Mouse (Mus musculus) forebrain, embryonic 11.5 days (tissue): ENCODE results near the gene Slc2a9. TPM values are rescaled to one million over a fixed set of nuclear protein-coding genes. Genes with fewer than 3 reads are reported as not detected.

ENCODE experiments used
- ATAC-seq: fragments of 200-750 bp; cut with Nextera tagmentation; replicated peaks from 2 replicates; pipeline ENCODE4 v1.8.0; 2017; ENCODE audit warnings: moderate TSS enrichment; ENCODE audit not compliant: low FRiP score
- DNase-seq: peaks from one replicate; pipeline ENCODE4 v3.0.0-alpha.2; 2017; ENCODE audit warnings: low spot score
- H3K27ac ChIP-seq: fragments of 300-500 bp; sonication (generic); 2 replicates; pipeline ENCODE4 v1.5.1; 2014; ENCODE audit warnings: low read depth, low read length
- H3K27me3 ChIP-seq: fragments of 300-500 bp; sonication (generic); 2 replicates; pipeline ENCODE4 v1.6.1; 2014; ENCODE audit warnings: mild to moderate bottlenecking, low read length, mixed read lengths; ENCODE audit not compliant: control insufficient read depth, insufficient read depth
- H3K36me3 ChIP-seq: fragments of 300-500 bp; sonication (generic); 2 replicates; pipeline ENCODE4 v1.6.1; 2014; ENCODE audit warnings: mild to moderate bottlenecking, low read length, moderate library complexity, mixed read lengths; ENCODE audit not compliant: control insufficient read depth, insufficient read depth
- H3K4me1 ChIP-seq: fragments of 300-500 bp; sonication (generic); replicated peaks from 2 replicates; pipeline ENCODE4 v1.6.1; 2014; ENCODE audit warnings: low read length, mixed read lengths; ENCODE audit not compliant: control insufficient read depth, insufficient read depth
- H3K4me2 ChIP-seq: fragments of 300-500 bp; sonication (generic); 2 replicates; pipeline ENCODE4 v1.6.1; 2014; ENCODE audit warnings: low read depth, mild to moderate bottlenecking, low read length, moderate library complexity, mixed read lengths; ENCODE audit not compliant: severe bottlenecking
- H3K4me3 ChIP-seq: fragments of 300-500 bp; sonication (generic); 2 replicates; pipeline ENCODE4 v1.5.1; 2014; ENCODE audit warnings: low read depth, low read length
- H3K9ac ChIP-seq: fragments of 300-500 bp; sonication (generic); 2 replicates; pipeline ENCODE4 v1.6.1; 2014; ENCODE audit warnings: low read length
- H3K9me3 ChIP-seq: fragments of 300-500 bp; sonication (generic); 2 replicates; pipeline ENCODE4 v1.6.1; 2016; ENCODE audit warnings: low read length, mixed read lengths; ENCODE audit not compliant: control insufficient read depth
- WGBS: fragments of 180-500 bp; shearing (Covaris S2); extraction: QIAGEN DNeasy Blood & Tissue Kit; methylation state at CpG from one replicate; pipeline ENCODE4 v1.1.7; 2014; 5-methylcytosine and 5-hydroxymethylcytosine counted together
- polyA plus RNA-seq: library from polyadenylated mRNA; unstranded; fragments of >200 nt; fragmentation: Nextera tagmentation; extraction: Ambion mirVana; gene quantifications from 2 replicates; pipeline ENCODE4 v1.2.1, GENCODE M21; 2014

Slc2a9 gene
- polyA plus RNA-seq, 1 experiment from 2014 or later = 0.37 TPM

DNA sequence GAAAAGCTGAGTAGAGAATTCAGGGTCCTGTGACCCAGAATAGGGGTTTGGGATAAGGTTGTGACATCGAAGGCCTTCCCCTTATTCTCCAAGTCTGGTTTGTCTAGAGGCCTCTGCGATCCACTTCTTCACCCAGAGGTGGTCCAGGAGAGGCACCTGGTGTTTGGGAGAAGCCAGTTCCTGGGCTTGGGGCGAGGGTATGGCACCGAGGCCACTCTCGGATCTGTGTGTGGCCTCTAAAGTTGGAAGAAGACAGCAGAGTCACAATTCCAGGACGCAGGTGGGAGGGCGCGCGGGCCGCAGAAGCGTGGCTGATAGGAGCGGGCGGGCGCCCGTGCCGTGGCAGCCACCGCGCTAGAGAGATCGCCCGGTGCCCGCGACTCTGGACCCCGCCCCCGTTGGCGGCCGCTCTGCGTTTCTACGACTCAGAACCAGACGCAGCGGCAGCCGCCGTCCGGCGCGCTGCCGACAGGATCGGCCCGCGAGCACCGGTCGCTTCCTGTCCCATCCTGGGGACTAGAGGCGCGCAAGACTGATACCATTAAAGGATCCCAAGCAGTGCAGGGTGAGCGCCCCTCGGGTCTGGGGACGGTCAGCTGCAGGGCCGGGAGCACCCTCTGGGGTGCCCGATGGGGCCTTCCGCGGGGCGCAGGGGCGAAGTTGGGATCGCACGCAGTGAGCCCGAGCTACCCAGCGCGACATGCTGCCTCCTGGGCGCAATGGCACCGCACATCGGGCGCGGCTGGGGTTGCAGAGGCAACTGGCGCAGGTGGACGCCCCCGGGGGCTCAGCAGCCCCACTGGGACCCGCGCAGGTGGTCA is 183.8 kb downstream of the Slc2a9 start, which contains the start of gene Drd5:
Gene Drd5 (plus strand): TSS at position 402 of the 821 bp plus-strand sequence.
- peak within 1 kb of the TSS; percentile 37; the same call in 1 of the 2 replicates for H3K9ac ChIP-seq
- peaks cover 31% of the 10 kb centered on the region for H3K27me3 ChIP-seq
- H3K4me1 ChIP-seq = no peaks in the 10 kb centered on the region
- H3K9me3 ChIP-seq = no peaks in the 10 kb centered on the region
- ATAC-seq (peak; percentile 51; the same call in 1 of the 2 replicates), DNase-seq (peak; percentile 60)
- H3K4me3 ChIP-seq = peak within 1 kb of the TSS; percentile 35
- H3K27ac ChIP-seq = no peak within 1 kb of the TSS
- H3K4me2 ChIP-seq = peak within 1 kb of the TSS; percentile 77
- no peaks in the 10 kb centered on the region for H3K36me3 ChIP-seq
- 3% methylated on average over 66 of the region's 67 CpGs for WGBS

DNA sequence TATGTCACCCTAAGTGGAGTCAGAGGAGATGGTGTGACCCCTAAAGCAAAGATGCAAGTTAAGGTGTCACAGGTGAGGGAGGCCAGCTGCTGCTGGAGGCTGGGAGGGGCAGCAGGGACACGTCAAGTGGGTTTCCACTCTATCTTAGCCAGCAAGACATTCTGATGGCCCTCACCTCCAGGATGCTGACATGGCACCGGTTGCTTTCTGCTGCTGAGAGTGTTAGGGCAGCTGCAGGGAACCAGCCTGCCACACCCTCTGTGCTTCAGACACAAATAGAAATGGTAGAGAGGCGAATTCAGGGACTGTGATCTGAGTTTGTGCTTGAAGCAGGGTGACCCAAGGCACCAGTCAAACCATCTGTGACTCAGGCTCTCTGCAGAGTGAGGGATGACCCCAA is 193.1 kb downstream of the Slc2a9 start:
- H3K9ac ChIP-seq = no peak overlapping the region
- no peaks in the 10 kb centered on the region for H3K36me3 ChIP-seq
- no peaks in the 10 kb centered on the region for H3K9me3 ChIP-seq
- no peak overlapping the region for H3K4me2 ChIP-seq
- H3K27ac ChIP-seq = no peak overlapping the region
- H3K4me3 ChIP-seq = no peak overlapping the region
- peaks cover 4% of the 10 kb centered on the region; the same call in 1 of the 2 replicates for H3K27me3 ChIP-seq
- WGBS = 64% methylated on average over 3 of the region's 3 CpGs
- H3K4me1 ChIP-seq = no peaks in the 10 kb centered on the region
- no peak for DNase-seq
- no peak for ATAC-seq

DNA sequence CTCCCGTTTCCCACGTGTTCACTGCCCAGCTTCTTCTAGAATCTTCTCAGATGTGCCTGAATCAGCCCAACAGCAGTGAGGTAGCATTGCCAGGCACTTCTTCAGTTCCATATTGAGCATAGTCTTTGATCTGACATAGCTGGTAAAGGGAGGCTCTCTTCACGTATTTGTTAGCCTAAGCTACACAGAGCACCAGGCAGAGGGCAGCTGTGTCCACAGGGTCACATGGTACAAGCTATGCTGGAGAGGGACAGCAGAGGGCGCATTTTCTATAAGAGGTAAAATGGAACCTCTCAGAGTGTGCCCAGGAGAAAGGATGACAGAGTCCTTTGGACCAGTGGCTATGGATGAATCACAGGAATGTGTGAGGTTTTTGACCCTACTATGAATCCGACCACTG is 194.1 kb downstream of the Slc2a9 start:
- no peaks in the 10 kb centered on the region for H3K36me3 ChIP-seq
- peaks cover 4% of the 10 kb centered on the region; the same call in 1 of the 2 replicates for H3K27me3 ChIP-seq
- peak; percentile 65 for DNase-seq
- H3K9ac ChIP-seq = no peak overlapping the region
- H3K4me1 ChIP-seq = no peaks in the 10 kb centered on the region
- 53% methylated on average over 5 of the region's 5 CpGs for WGBS
- H3K4me3 ChIP-seq = no peak overlapping the region
- H3K4me2 ChIP-seq = no peak overlapping the region
- ATAC-seq = peak; percentile 28; the same call in 1 of the 2 replicates
- H3K9me3 ChIP-seq = no peaks in the 10 kb centered on the region
- no peak overlapping the region for H3K27ac ChIP-seq

DNA sequence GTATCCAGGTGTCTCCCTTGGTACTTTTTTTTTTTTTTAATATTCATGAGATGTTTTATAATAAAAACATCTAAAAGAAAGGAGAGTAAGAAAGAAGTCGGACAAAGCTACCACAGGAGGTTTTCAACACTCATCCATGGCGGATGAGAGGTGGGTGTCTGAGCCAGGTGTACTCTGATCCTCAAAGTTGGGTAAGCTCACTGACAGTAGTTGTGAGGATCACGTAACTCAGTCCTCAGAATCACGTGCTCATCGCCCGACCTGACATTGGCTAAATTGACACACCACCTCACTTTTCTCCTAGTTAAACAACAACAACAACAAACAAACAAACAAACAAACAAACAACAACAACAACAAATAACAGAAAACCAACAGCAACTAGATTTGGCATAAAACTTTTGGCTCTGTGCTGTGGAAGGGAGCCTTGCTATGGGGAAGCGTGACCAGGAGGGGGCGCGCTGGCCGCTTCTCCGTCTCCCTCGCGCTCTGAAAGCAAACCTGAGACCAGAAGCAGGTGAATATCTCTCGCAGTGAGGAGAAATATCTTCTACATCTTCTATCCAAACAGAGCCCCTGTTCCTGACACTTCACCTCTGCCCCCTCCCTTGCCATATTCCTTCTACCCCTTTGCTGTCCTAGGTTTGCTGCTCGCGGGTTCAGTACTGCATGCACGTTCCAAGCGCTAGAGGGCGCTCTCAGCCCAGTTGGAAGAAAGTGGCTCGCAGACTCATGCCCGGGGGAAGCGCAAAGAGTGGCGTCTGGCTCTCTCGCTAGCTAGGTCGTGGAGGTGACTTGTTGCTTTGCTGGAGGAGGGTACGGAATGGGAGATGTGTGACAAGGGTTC is 195.5 kb downstream of the Slc2a9 start:
- DNase-seq = peak; percentile 94
- H3K9ac ChIP-seq = 0 out of 2 replicates have a peak overlapping the region, but pooled peaks have one; percentile 9
- ATAC-seq = peak; percentile 85
- no peaks in the 10 kb centered on the region for H3K9me3 ChIP-seq
- peak overlapping the region; percentile 45 for H3K4me2 ChIP-seq
- H3K27ac ChIP-seq = no peak overlapping the region
- WGBS = 10% methylated on average over 26 of the region's 26 CpGs
- H3K36me3 ChIP-seq = no peaks in the 10 kb centered on the region
- H3K4me1 ChIP-seq = 0 out of 2 replicates have a peak, but pooled peaks cover 2% of the 10 kb centered on the region
- H3K4me3 ChIP-seq = peak overlapping the region; percentile 25
- H3K27me3 ChIP-seq = peaks cover 4% of the 10 kb centered on the region; the same call in 1 of the 2 replicates

DNA sequence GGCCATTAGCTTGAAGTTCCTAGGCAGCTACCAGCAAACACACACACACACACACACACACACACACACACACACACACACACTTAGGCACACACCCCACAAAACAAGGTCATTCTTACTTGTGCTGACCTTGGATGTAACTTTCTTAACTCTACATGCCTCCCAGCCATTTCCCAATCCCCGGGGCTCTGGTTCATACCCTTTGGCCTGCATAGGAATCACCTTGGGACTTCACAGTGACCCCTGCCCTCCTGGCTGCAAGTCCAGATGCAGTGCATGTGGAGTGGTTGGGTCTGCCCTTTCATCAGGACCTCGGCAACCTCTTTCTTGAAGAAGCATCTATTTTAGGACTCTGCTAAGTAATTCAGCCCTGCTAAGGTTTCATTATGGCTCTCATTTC is 197.7 kb downstream of the Slc2a9 start:
- no peaks in the 10 kb centered on the region for H3K36me3 ChIP-seq
- no peak overlapping the region for H3K9ac ChIP-seq
- no peak overlapping the region for H3K4me3 ChIP-seq
- WGBS = 81% methylated on average over 2 of the region's 2 CpGs
- H3K27ac ChIP-seq = no peak overlapping the region
- peaks cover 4% of the 10 kb centered on the region; the same call in 1 of the 2 replicates for H3K27me3 ChIP-seq
- H3K9me3 ChIP-seq = no peaks in the 10 kb centered on the region
- no peak for DNase-seq
- ATAC-seq = no peak
- H3K4me1 ChIP-seq = 0 out of 2 replicates have a peak, but pooled peaks cover 2% of the 10 kb centered on the region
- H3K4me2 ChIP-seq = no peak overlapping the region

DNA sequence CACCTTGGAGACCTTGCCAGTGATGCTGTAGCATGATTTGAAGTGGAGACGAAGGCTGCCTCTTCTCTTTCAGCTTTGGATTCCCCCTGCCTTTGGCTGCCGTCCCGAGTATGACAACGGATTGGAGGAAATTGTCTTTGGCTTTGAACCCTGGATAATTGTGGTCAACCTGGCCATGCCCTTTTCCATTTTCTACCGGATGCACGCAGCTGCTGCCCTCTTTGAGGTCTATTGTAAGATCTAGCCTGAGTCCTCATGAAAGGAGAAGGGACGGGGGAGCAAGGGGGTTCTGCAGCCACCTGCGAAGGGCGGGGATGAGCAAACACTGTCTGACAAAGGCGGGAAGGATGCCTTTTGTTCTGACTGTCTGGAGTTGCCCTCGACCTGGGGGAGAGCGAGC is 200.3 kb downstream of the Slc2a9 start:
- Histone ChIP-seq H3K27me3 (no peaks in the 10 kb centered on the region), H3K36me3 (no peaks in the 10 kb centered on the region), H3K9me3 (no peaks in the 10 kb centered on the region), H3K9ac (no peak overlapping the region), H3K4me2 (no peak overlapping the region), H3K27ac (no peak overlapping the region), H3K4me1 (0 out of 2 replicates have a peak, but pooled peaks cover 2% of the 10 kb centered on the region), H3K4me3 (no peak overlapping the region)
- WGBS = 32% methylated on average over 12 of the region's 12 CpGs
- ATAC-seq = no peak
- peak; percentile 48 for DNase-seq

DNA sequence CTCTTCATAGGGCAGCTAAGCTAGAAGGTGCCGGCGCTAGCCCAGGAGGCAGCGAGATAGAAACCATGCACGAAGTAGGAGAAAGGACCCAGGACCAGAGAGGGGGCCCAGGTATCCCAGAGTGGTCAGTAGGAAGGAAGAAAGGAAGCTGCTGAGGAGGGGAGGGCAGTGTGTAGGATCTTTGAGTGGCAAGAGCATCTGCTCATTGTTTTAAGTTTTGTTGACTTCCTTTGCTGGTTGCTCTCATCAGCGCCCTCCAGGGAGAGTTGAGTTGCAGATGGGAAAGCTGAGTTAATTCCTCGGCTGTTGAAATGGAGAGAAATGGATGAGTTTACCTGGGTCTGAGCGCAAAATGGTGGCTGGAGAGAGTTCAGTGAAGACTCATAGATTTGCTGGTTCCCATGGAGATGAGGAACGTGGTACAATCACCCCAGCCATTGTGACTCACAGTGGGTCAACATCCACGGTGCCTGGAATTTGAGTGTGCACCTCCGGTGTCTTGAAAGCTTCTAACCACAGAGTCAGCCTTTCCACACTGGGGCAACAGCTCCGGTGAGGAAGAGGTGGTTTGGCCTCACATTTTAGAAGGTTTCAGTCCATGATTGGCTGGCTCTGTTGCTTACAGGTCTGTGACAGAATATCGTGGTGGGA is 201.1 kb downstream of the Slc2a9 start:
- H3K27ac ChIP-seq = no peak overlapping the region
- no peak for ATAC-seq
- 0 out of 2 replicates have a peak, but pooled peaks cover 2% of the 10 kb centered on the region for H3K4me1 ChIP-seq
- H3K9me3 ChIP-seq = no peaks in the 10 kb centered on the region
- DNase-seq = no peak
- no peaks in the 10 kb centered on the region for H3K27me3 ChIP-seq
- H3K36me3 ChIP-seq = no peaks in the 10 kb centered on the region
- no peak overlapping the region for H3K4me2 ChIP-seq
- H3K9ac ChIP-seq = no peak overlapping the region
- WGBS = 89% methylated on average over 12 of the region's 12 CpGs
- no peak overlapping the region for H3K4me3 ChIP-seq
